Mouse (Mus musculus): ENCODE measurements around the gene Il12rb2.
A peak's percentile ranks its signal among the peaks of the same experiment; 100 is the strongest.

GRCm38 (mm10) chr6:67318451-67318850 is 57.5 kb downstream of the Il12rb2 start:
- TF ChIP-seq POLR2A (IDR thresholded peaks at IDR 0.05; ENCODE audit: borderline replicate concordance, control insufficient read depth, low read depth, low read length) = no peak
- TF ChIP-seq CTCF (IDR thresholded peaks at IDR 0.05; ENCODE audit: control insufficient read depth, insufficient read depth, low read length) = peak; percentile 60

Measured in bone marrow, adult 2 months (tissue).